Mouse (Mus musculus) cerebellum, adult 2 months (tissue): ENCODE measurements at regions not wholly inside any gene's neighbourhood (a gene's known extent, or its start where the extent isn't known, plus 50 kb on each side); places are given as distances from the start of the nearest gene placed in this dataset.

Experiments used
- CTCF ChIP-seq: fragments of 200-500 bp; IDR thresholded peaks from 2 replicates; pipeline ENCODE4 v1.5.1; 2011; ENCODE audit warnings: low read depth, mild to moderate bottlenecking, control low read depth, low read length, moderate library complexity, borderline replicate concordance; ENCODE audit not compliant: insufficient read depth
- POLR2A ChIP-seq: fragments of 200-500 bp; IDR thresholded peaks from 2 replicates; pipeline ENCODE4 v1.6.1; 2011; ENCODE audit warnings: low read length, control low read depth, borderline replicate concordance; ENCODE audit not compliant: insufficient read depth

- TF ChIP-seq CTCF (no peak), POLR2A (no peak)
These were observed 63.9 kb upstream of the Pias1 start for GRCm38 (mm10) chr9:63051631-63052030.
